Mouse (Mus musculus): ENCODE results near the gene 4930579F01Rik.

4930579F01Rik gene

GRCm38 (mm10) chr3:138156651-138157050 lies 37.0 kb downstream of the 4930579F01Rik start:
- in situ Hi-C loops (cut with MseI, MboI): no loop called here

- in situ Hi-C loops (cut with MseI, MboI): no loop called here
Observed at GRCm38 (mm10) chr3:138155062-138155461, 38.6 kb downstream of the 4930579F01Rik start.

- in situ Hi-C loops (cut with MseI, MboI): loop anchor here (5.0 to 25.0 kb wide), 2 partner anchors 157 to 362 kb away; no protein-coding TSS in a partner anchor
Observed at GRCm38 (mm10) chr3:138148811-138149210, 44.8 kb downstream of the 4930579F01Rik start.

DNA sequence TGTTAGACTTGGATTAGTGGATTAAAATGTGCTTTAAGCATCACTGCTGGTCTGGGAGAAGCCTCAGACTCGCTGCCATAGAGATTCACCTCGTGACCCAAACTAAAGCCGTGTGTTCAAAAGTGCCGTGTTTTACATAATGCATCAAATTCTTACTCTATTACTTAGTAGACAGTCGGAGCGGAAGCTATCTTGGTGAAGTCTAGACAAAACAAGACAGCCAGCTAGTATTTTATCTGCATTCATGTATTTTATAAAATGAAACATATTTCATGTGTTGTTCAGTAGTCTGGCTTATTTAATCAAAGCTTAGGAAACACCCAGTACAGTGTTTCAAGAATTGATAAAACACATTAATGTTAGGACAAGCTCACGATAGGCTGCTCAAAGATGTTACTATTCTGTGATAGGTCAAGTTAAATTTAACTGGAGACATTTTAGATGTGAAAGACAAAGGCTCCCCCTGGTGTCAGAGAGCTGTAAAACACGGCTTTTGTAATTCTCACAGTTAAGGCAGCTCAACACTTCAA lies 48.9 kb downstream of the 4930579F01Rik start, which contains the start of gene Mttp:
Mttp (minus strand) TSS at position 327 of the 530 bp plus-strand sequence.
- in situ Hi-C loops (cut with MseI, MboI): loop anchor here (5.0 to 25.0 kb wide), 2 partner anchors 152 to 357 kb away; no protein-coding TSS in a partner anchor

DNA sequence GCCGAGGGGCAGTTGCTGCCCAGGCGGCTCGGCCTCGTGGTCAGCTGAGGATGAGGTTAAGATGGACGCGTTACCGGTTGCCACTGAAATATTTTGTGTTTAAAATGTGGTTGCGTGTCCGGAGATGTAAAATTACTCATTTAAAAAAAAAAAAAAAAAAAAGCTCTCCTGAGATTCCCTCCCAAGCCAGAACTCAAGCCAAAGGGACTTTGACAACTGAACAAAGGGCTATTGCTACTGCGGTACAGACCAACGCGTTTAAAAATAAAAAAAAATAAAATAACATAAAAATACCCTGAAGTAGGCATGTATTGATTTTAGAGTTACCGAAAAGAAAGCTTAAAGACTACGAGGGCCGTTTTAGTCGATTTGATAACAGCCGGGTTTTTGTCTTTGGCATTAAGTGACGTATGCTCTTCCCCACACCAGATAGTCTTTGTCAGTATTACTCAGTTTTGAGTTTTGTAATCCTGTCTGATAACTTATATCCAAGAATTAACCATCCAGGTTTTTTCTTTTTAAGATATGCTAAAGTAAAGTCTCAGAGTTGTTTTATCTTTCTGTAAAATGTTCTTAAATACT lies 49.5 kb downstream of the 4930579F01Rik start:
- in situ Hi-C loops (cut with MseI, MboI): loop anchor here (25.0 kb wide), 1 partner anchor 357 kb away; no protein-coding TSS in a partner anchor

DNA sequence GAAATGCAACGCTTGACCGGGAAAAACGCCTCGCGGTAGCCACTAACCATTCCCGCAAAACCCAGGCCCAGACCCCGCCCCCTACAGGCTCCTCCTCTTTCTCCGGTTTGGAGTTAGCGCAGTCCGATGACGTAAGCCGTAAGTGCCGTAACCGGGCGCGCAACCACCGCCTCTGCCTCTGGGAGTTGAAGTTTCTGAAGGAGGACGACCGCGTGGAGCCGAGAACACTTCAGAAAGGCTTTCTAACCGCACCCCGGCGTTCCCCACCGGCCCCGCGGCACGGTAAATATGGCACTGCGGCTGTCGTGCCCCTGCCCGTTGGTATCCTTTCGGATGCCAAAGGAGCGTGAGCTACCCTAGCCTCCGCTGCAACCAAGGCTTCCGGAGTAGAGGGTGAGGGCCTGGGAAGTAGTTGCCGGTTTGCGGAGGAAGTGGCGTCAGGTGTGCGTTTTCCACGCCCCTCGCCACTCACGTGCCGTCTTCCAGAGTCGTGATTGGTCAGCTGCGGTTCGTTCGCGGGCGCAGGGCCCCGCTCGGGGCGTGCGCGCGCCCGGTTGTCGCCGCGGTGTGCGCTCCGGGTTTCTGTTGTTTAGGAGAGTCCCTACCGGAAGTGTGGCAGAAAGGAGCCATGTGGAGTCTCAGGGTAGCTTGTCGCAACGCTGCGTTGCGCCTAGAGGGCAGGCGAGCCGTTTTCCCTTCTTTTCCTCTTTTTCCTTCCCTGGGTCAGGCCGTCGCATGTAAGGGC lies 50.1 kb downstream of the 4930579F01Rik start, which contains the start of gene Trmt10a:
Trmt10a (plus strand) TSS at position 134 of the 745 bp plus-strand sequence.
- in situ Hi-C loops (cut with MseI, MboI): loop anchor here (25.0 kb wide), 1 partner anchor 356 kb away; no protein-coding TSS in a partner anchor

DNA sequence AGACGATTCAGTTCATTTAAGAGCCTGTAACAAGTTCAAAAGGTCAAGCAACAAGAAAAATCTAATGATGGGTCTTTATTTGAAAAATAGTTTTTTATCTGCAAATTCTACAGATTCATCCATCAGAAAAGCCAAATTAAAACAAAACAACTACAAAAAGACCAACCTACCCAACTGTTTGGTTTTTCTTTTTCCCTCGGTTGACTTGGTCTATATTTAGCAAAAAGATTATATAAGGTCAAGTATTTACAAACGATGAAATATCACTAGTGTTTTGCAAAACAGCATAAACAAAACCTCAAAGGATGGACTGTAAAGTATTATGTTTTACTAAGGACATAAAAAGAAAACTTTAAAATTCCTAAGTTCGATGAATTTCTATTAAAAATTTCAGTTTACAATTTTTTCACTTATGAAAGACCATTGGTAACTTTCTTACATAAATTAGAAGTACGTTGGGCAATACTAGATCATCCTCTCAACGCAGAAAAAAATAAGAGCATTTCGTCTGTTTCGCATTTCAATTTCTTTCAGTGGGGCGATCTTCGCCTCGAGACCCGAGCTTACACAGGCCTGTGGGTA lies 50.8 kb downstream of the 4930579F01Rik start:
- in situ Hi-C loops (cut with MseI, MboI): loop anchor here (25.0 kb wide), 1 partner anchor 356 kb away; no protein-coding TSS in a partner anchor

- in situ Hi-C loops (cut with MseI, MboI): loop anchor here (25.0 kb wide), 1 partner anchor 355 kb away; no protein-coding TSS in a partner anchor
Observed at GRCm38 (mm10) chr3:138142052-138142732, 51.4 kb downstream of the 4930579F01Rik start.

- in situ Hi-C loops (cut with MseI, MboI): loop anchor here (25.0 kb wide), 1 partner anchor 352 kb away; no protein-coding TSS in a partner anchor
Observed at GRCm38 (mm10) chr3:138139663-138140062, 54.0 kb downstream of the 4930579F01Rik start.

DNA sequence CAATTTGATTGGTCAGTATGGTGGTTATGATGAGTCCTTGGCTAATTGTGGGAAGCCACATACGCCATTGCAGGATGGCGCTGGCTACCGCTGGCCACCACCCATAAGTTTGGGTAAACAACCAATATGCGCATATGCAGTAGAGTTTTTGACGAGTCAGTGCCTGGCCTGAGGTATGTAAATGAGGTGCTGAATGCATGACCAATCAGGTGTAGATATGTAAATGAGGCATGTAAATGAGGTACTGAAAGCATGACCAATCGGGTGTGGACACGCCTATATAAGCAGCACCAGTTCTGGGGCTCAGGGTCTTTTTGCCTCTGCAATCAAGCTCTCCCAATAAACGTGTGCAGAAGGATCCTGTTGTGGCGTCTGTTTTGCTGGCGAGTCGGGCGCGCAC lies 55.5 kb downstream of the 4930579F01Rik start:
- in situ Hi-C loops (cut with MseI, MboI): loop anchor here (25.0 kb wide), 1 partner anchor 351 kb away; no protein-coding TSS in a partner anchor

GRCm38 (mm10) chr3:138134528-138134927 lies 59.1 kb downstream of the 4930579F01Rik start:
- in situ Hi-C loops (cut with MseI, MboI): loop anchor here (25.0 kb wide), 1 partner anchor 347 kb away; no protein-coding TSS in a partner anchor

GRCm38 (mm10) chr3:138133916-138134315 lies 59.7 kb downstream of the 4930579F01Rik start:
- in situ Hi-C loops (cut with MseI, MboI): loop anchor here (25.0 kb wide), 1 partner anchor 347 kb away; no protein-coding TSS in a partner anchor

- in situ Hi-C loops (cut with MseI, MboI): loop anchor here (25.0 kb wide), 1 partner anchor 346 kb away; no protein-coding TSS in a partner anchor
Observed at GRCm38 (mm10) chr3:138133463-138133862, 60.2 kb downstream of the 4930579F01Rik start.

DNA sequence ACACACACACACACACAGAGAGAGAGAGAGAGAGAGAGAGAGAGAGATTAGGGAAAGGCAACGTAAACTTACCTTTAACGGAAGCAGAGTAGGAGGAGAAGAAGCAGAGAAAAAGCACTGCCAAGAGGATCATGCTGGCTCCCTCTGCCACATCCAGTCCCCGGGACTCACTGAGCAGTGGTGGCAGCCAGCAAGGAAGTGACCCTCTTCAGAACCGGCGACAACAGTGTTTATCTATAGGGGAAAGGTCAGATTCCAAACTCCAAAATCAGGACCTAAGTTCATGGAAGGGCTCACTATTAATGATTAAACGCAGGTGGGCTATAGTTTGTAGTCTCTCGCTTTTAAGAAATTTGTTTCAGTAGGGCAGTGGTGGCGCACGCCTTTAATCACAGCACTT lies 62.5 kb downstream of the 4930579F01Rik start:
- in situ Hi-C loops (cut with MseI, MboI): loop anchor here (25.0 kb wide), 1 partner anchor 344 kb away; no protein-coding TSS in a partner anchor

GRCm38 (mm10) chr3:138130692-138131091 lies 62.9 kb downstream of the 4930579F01Rik start:
- in situ Hi-C loops (cut with MseI, MboI): loop anchor here (25.0 kb wide), 1 partner anchor 343 kb away; no protein-coding TSS in a partner anchor

GRCm38 (mm10) chr3:138129110-138129509 lies 64.5 kb downstream of the 4930579F01Rik start:
- in situ Hi-C loops (cut with MseI, MboI): loop anchor here (25.0 kb wide), 1 partner anchor 342 kb away; no protein-coding TSS in a partner anchor

DNA sequence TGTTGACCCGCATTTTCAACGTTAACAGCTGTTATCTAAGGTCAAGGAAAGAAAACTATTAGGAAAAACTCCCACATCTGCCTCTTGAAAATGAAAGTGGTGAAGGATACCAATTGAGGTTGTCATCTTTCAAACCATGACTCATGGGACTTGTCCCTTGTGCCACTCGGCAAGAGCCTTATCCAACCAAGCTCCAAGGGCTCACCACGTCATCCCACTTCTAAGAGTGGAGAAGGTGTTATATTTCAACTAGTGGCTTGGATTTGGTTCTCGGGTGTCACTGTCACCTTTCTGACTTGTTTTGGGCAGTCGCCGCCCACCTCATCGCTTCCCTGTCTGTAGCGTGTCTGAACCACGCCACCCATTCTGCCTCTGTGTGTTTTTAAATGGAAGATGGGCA lies 69.8 kb downstream of the 4930579F01Rik start:
- in situ Hi-C loops (cut with MseI, MboI): no loop called here

DNA sequence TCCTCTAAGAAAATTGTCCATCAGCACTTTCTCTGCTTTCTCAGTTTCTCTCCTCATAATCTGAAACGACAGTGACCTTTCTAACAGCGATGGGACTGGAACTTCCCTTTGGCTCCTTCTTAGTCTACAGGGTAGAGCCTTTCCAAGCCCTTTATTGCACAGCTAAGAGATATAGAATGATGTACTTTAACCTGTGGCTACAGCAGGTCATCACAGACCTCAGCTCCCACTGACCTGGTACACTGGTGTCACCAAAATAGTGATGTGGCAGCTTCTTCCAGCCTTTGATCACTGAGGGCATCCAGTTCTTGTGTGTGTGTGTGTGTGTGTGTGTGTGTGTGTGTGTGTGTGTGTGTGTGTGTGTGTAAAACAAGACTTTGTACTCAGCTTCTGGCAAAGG lies 72.2 kb downstream of the 4930579F01Rik start:
- in situ Hi-C loops (cut with MseI, MboI): no loop called here

GRCm38 (mm10) chr3:138119444-138120105 lies 74.0 kb downstream of the 4930579F01Rik start:
- in situ Hi-C loops (cut with MseI, MboI): no loop called here

- in situ Hi-C loops (cut with MseI, MboI): no loop called here
Observed at GRCm38 (mm10) chr3:138118831-138119230, 74.8 kb downstream of the 4930579F01Rik start.
